Mouse (Mus musculus) heart, postnatal 0 days (tissue): ENCODE data around the gene Dph3.

Experiments
- CTCF ChIP-seq: IDR thresholded peaks from 2 replicates; pipeline ENCODE4 v1.5.1; 2016; ENCODE audit warnings: antibody characterized with exemption, control low read depth, low read depth
- EP300 ChIP-seq: IDR thresholded peaks from 2 replicates; pipeline ENCODE4 v1.6.1; 2016; ENCODE audit warnings: antibody characterized with exemption, low read depth

- no peak for TF ChIP-seq CTCF
- no peak for TF ChIP-seq EP300
Observed at GRCm38 (mm10) chr14:32054788-32055187, 30.7 kb downstream of the Dph3 start.
